Mouse (Mus musculus): ENCODE results near the gene Ackr3. TPM values are rescaled to one million over a fixed set of nuclear protein-coding genes. Genes with fewer than 3 reads are reported as not detected.
A peak's percentile ranks its signal among the peaks of the same experiment; 100 is the strongest.

Gene Ackr3
- polyA plus RNA-seq, 1 experiment from 2014 or later, result 22.2 TPM

DNA sequence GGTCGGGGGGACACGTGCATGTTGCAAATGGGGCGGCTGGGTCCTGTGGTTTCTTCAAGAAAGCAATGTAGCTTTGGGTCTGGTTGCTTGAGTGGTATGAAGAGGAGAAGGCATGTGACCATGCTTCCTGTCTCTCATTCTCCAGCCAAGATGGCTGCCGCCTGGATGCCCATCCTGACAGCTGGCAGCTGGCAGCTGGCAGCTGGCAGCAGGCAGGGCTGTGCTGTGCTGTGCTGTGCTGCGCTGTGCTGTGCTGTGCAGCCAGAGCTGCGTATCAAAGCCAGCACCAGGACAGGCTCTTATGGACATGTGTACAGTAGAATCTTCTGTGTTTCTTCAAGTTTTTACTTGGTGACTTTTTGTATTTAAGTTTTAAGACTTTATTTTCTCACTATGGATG lies 11.1 kb downstream of the Ackr3 start:
- no peak overlapping the region for H3K9ac ChIP-seq (ENCODE audit: low read length)
- H3K27me3 ChIP-seq (ENCODE audit: control insufficient read depth, insufficient read depth, low read length), result no peaks in the 10 kb centered on the region
- H3K4me3 ChIP-seq (replicated peaks; ENCODE audit: low read length), result no peak overlapping the region
- no peaks in the 10 kb centered on the region; the same call in 1 of the 2 replicates for H3K4me1 ChIP-seq (ENCODE audit: control insufficient read depth, insufficient read depth, low read length)
- H3K4me2 ChIP-seq (ENCODE audit: low read depth, low read length), result no peak overlapping the region
- no peaks in the 10 kb centered on the region for H3K9me3 ChIP-seq (replicated peaks; ENCODE audit: control insufficient read depth, low read length)
- WGBS, result 80% methylated on average over 6 of the region's 6 CpGs
- peaks cover 9% of the 10 kb centered on the region; the same call in 1 of the 2 replicates for H3K36me3 ChIP-seq (ENCODE audit: control insufficient read depth, insufficient read depth, low read length)
- no peak for ATAC-seq (ENCODE audit: insufficient read depth, low FRiP score)
- H3K27ac ChIP-seq (ENCODE audit: low read length), result no peak overlapping the region

DNA sequence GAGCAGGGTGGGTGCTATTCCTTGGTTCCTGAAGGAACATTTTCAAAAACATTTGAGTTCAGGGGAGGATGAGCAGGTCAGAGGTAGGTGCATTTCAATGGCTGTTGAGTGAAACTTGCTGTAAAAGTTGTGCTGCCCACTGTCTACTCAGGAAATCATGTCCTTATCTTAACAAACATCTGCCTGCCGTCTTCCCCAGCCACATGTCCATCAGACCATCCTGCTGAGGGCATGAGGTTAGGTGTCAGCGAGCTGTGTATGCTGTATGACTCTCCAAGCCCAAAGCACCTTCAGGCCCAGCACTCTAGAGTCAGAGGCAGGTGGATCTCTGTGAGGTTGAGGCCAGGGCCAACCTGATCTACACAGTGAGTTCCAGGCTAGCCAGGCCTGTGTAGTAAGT lies 12.1 kb downstream of the Ackr3 start:
- 52% methylated on average over 2 of the region's 2 CpGs for WGBS
- ATAC-seq (ENCODE audit: insufficient read depth, low FRiP score), result no peak
- no peaks in the 10 kb centered on the region for H3K27me3 ChIP-seq (ENCODE audit: control insufficient read depth, insufficient read depth, low read length)

DNA sequence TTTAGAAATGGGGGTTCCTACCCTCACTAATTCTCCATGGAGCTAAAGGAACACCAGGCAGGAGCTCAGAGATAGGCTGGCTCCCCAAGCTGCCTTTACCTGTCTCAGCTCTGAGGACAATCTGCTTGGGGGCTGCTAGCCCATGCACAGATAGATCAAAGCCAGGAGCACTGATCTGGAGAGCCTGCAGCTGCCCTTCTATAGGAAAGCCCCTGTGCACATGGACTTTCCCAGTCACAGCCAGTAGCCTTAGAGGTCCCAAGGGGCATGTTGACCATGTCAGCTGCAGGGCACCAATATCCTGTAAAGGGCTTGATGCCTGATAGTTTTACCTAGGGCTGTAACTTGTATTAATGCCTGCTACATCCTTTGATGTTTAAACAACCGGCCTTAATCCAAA lies 12.6 kb downstream of the Ackr3 start:
- no peak for ATAC-seq (ENCODE audit: insufficient read depth, low FRiP score)
- WGBS, result 52% methylated on average over 1 of the region's 1 CpGs
- Histone ChIP-seq H3K27me3 (ENCODE audit: control insufficient read depth, insufficient read depth, low read length) (no peaks in the 10 kb centered on the region), H3K9me3 (replicated peaks; ENCODE audit: control insufficient read depth, low read length) (no peaks in the 10 kb centered on the region), H3K4me3 (replicated peaks; ENCODE audit: low read length) (no peak overlapping the region), H3K9ac (ENCODE audit: low read length) (no peak overlapping the region), H3K4me1 (ENCODE audit: control insufficient read depth, insufficient read depth, low read length) (no peaks in the 10 kb centered on the region), H3K36me3 (ENCODE audit: control insufficient read depth, insufficient read depth, low read length) (peaks cover 9% of the 10 kb centered on the region; the same call in 1 of the 2 replicates), H3K4me2 (ENCODE audit: low read depth, low read length) (no peak overlapping the region), H3K27ac (ENCODE audit: low read length) (no peak overlapping the region)

More for the DNA sequence above, 12.1 kb downstream of the Ackr3 start:
- Histone ChIP-seq H3K4me2 (ENCODE audit: low read depth, low read length) (no peak overlapping the region), H3K4me3 (replicated peaks; ENCODE audit: low read length) (no peak overlapping the region), H3K9me3 (replicated peaks; ENCODE audit: control insufficient read depth, low read length) (no peaks in the 10 kb centered on the region), H3K36me3 (ENCODE audit: control insufficient read depth, insufficient read depth, low read length) (peaks cover 9% of the 10 kb centered on the region; the same call in 1 of the 2 replicates), H3K27ac (ENCODE audit: low read length) (no peak overlapping the region), H3K9ac (ENCODE audit: low read length) (no peak overlapping the region), H3K4me1 (ENCODE audit: control insufficient read depth, insufficient read depth, low read length) (no peaks in the 10 kb centered on the region)

DNA sequence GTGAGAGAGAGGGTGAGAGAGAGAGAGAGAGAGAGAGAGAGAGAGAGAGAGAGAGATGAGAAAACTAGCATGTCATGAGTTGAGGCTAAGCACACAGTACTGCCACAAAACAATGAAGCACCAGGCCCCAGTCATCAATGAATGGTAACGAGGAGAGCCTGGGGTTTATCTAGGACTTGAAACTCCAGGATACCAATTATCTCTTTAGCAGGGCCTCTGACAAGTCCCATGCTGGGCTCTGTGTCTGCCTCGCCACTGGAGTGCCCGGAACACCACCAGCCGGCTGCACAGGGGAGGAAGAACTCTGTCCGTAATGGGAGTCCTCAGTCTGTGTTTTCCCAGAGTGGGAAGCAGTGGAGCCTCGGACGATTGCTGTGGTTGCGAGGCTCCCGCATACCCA lies 16.5 kb downstream of the Ackr3 start:
- no peak overlapping the region for H3K4me3 ChIP-seq (replicated peaks; ENCODE audit: low read length)
- no peaks in the 10 kb centered on the region for H3K9me3 ChIP-seq (replicated peaks; ENCODE audit: control insufficient read depth, low read length)
- H3K9ac ChIP-seq (ENCODE audit: low read length), result no peak overlapping the region
- H3K4me2 ChIP-seq (ENCODE audit: low read depth, low read length), result no peak overlapping the region
- no peak overlapping the region for H3K27ac ChIP-seq (ENCODE audit: low read length)
- ATAC-seq (ENCODE audit: insufficient read depth, low FRiP score), result no peak
- H3K4me1 ChIP-seq (ENCODE audit: control insufficient read depth, insufficient read depth, low read length), result peaks cover 3% of the 10 kb centered on the region; the same call in 1 of the 2 replicates
- H3K36me3 ChIP-seq (ENCODE audit: control insufficient read depth, insufficient read depth, low read length), result no peaks in the 10 kb centered on the region
- H3K27me3 ChIP-seq (ENCODE audit: control insufficient read depth, insufficient read depth, low read length), result no peaks in the 10 kb centered on the region
- 41% methylated on average over 9 of the region's 9 CpGs for WGBS

DNA sequence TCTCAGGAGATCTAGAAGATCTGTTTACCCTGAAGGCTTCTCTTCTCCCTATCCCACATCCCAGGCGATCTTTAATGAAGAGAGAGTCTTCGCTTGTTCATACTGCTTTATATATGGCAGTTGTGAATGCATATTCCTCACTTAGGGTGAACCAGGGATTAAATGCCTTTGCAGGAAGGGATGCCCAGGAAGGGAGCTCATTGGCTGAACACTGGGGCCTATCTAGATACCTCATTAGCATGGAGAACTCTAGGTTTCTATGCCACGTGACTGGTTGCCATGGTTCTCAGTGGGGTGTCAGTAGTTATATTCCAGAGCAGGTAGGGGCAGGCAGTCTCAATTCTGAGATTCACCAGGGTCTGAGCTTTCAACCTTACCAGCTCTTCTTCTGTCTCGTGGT lies 17.1 kb downstream of the Ackr3 start:
- no peak for ATAC-seq (ENCODE audit: insufficient read depth, low FRiP score)
- Histone ChIP-seq H3K4me3 (replicated peaks; ENCODE audit: low read length) (no peak overlapping the region), H3K4me2 (ENCODE audit: low read depth, low read length) (no peak overlapping the region), H3K9ac (ENCODE audit: low read length) (no peak overlapping the region), H3K27me3 (ENCODE audit: control insufficient read depth, insufficient read depth, low read length) (no peaks in the 10 kb centered on the region), H3K9me3 (replicated peaks; ENCODE audit: control insufficient read depth, low read length) (no peaks in the 10 kb centered on the region), H3K36me3 (ENCODE audit: control insufficient read depth, insufficient read depth, low read length) (no peaks in the 10 kb centered on the region), H3K27ac (ENCODE audit: low read length) (no peak overlapping the region), H3K4me1 (ENCODE audit: control insufficient read depth, insufficient read depth, low read length) (peaks cover 5% of the 10 kb centered on the region; the same call in 1 of the 2 replicates)
- WGBS, result 84% methylated on average over 4 of the region's 4 CpGs

DNA sequence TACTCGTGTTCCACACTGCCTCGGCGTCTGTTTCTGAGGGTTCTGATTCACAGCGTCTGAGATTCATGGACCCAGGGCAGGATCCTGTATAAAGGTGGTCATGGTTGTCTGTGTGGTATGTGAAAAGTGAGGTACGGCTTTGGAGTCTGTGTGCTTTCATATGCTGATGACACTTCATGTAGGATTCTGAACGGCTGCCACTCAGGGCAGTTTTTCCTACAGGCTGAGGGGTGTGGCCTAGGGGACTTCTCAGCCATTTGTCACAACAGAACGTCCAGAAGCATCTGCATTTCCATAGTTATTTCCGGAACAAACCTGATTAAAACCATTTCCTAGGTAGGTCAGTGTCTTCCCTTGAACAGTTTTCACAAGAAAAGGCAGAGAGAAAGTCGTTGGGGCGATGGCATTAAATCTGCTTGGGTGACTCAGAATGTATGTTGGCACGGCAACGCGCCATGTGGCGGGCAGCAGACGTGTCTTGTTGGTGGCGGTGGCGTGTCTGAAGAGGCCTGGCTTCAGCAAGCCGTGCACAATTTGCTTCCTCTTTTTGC lies 18.1 kb downstream of the Ackr3 start:
- ATAC-seq (ENCODE audit: insufficient read depth, low FRiP score), result no peak
- no peaks in the 10 kb centered on the region for H3K36me3 ChIP-seq (ENCODE audit: control insufficient read depth, insufficient read depth, low read length)
- H3K4me3 ChIP-seq (replicated peaks; ENCODE audit: low read length), result no peak overlapping the region
- H3K9me3 ChIP-seq (replicated peaks; ENCODE audit: control insufficient read depth, low read length), result no peaks in the 10 kb centered on the region
- peaks cover 5% of the 10 kb centered on the region; the same call in 1 of the 2 replicates for H3K4me1 ChIP-seq (ENCODE audit: control insufficient read depth, insufficient read depth, low read length)
- H3K27ac ChIP-seq (ENCODE audit: low read length), result no peak overlapping the region
- no peak overlapping the region for H3K4me2 ChIP-seq (ENCODE audit: low read depth, low read length)
- H3K27me3 ChIP-seq (ENCODE audit: control insufficient read depth, insufficient read depth, low read length), result no peaks in the 10 kb centered on the region
- no peak overlapping the region for H3K9ac ChIP-seq (ENCODE audit: low read length)
- 73% methylated on average over 18 of the region's 18 CpGs for WGBS

DNA sequence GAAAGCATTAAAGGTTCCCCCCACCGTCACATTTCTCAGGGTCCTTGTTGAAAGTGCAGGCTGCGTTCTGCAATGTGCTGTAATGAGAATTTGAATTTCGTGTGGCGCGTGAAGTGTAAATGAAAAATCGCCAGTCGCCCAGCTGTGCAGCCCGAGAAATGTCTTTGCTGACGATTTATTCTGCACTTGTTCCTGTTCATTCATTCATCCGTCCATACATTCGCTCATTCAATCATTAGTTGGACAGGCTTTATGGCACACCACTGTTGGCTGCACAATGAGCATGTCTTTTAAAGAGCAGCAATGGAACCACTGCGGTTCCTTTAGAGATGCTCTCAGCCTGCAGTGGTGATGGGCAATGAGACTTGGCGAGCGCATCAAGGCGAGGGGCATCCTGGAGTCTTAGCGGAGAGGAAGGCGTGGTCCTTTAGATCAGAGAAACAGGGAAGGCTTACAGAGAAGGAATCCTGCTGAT lies 18.7 kb downstream of the Ackr3 start:
- H3K9me3 ChIP-seq (replicated peaks; ENCODE audit: control insufficient read depth, low read length), result no peaks in the 10 kb centered on the region
- H3K27ac ChIP-seq (ENCODE audit: low read length), result no peak overlapping the region
- H3K36me3 ChIP-seq (ENCODE audit: control insufficient read depth, insufficient read depth, low read length), result no peaks in the 10 kb centered on the region
- WGBS, result 79% methylated on average over 17 of the region's 17 CpGs
- peaks cover 8% of the 10 kb centered on the region; the same call in 1 of the 2 replicates for H3K4me1 ChIP-seq (ENCODE audit: control insufficient read depth, insufficient read depth, low read length)
- no peak overlapping the region for H3K4me3 ChIP-seq (replicated peaks; ENCODE audit: low read length)
- ATAC-seq (ENCODE audit: insufficient read depth, low FRiP score), result no peak
- no peaks in the 10 kb centered on the region for H3K27me3 ChIP-seq (ENCODE audit: control insufficient read depth, insufficient read depth, low read length)
- no peak overlapping the region for H3K4me2 ChIP-seq (ENCODE audit: low read depth, low read length)
- no peak overlapping the region for H3K9ac ChIP-seq (ENCODE audit: low read length)

DNA sequence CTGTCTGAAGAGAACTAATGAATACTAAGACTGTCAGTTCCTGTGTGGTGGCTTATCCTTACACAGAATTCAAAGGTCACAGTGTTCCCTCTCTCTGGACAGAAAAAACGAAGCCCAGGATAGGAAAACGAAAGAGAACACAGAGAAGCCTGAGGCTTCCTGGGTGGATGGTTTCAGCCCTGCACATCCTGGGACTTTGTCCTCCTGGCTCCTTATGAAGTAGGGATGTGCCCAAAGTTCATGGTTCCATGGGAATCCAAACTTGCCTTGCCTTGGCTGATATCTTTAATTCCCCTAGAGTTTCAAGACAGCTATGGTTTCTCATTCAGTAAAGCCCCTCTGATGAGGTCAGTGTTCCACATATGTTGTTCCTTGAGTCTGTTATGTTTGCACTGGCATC lies 19.2 kb downstream of the Ackr3 start:
- H3K4me2 ChIP-seq (ENCODE audit: low read depth, low read length), result no peak overlapping the region
- no peak overlapping the region for H3K4me3 ChIP-seq (replicated peaks; ENCODE audit: low read length)
- WGBS, result 68% methylated on average over 2 of the region's 2 CpGs
- no peak overlapping the region for H3K9ac ChIP-seq (ENCODE audit: low read length)
- no peak overlapping the region for H3K27ac ChIP-seq (ENCODE audit: low read length)
- H3K27me3 ChIP-seq (ENCODE audit: control insufficient read depth, insufficient read depth, low read length), result no peaks in the 10 kb centered on the region
- peaks cover 13% of the 10 kb centered on the region; the same call in 1 of the 2 replicates for H3K4me1 ChIP-seq (ENCODE audit: control insufficient read depth, insufficient read depth, low read length)
- no peaks in the 10 kb centered on the region for H3K9me3 ChIP-seq (replicated peaks; ENCODE audit: control insufficient read depth, low read length)
- no peaks in the 10 kb centered on the region for H3K36me3 ChIP-seq (ENCODE audit: control insufficient read depth, insufficient read depth, low read length)
- no peak for ATAC-seq (ENCODE audit: insufficient read depth, low FRiP score)

DNA sequence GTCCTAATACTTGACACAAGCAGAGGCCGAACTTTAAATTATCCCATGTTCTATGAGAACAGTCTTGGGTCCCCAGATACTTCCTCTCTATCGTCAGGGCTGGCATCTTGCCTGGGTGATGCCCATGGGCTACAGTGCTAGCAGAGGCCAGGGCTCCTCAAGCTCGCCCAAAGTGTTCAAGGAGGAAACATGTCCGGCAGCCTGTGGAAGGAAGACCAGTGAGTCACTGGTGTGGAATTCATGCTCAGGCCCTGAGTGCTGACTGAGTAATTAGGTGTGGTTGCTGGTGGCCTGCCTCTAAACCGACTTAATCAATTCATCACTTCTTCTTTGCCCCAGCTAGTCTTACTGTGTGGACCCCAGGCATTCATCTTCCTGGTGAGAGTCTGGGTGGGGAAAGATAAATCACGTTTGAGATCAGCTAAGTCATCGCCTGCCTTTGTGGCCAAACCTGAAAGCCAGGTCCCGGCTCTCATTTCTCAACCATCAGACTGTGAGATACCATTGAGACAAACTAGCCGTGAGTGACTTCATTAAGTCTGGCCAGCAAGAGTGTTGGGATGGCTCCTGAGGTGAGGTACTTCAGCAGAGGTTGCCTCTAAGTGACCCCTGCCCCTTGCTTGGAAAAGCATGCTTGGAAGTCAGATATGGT lies 21.9 kb downstream of the Ackr3 start:
- H3K4me2 ChIP-seq (ENCODE audit: low read depth, low read length), result no peak overlapping the region
- H3K27ac ChIP-seq (ENCODE audit: low read length), result peak overlapping the region; percentile 39; the same call in 1 of the 2 replicates
- peaks cover 18% of the 10 kb centered on the region for H3K4me1 ChIP-seq (ENCODE audit: control insufficient read depth, insufficient read depth, low read length)
- no peaks in the 10 kb centered on the region for H3K9me3 ChIP-seq (replicated peaks; ENCODE audit: control insufficient read depth, low read length)
- 36% methylated on average over 9 of the region's 9 CpGs for WGBS
- no peaks in the 10 kb centered on the region for H3K27me3 ChIP-seq (ENCODE audit: control insufficient read depth, insufficient read depth, low read length)
- ATAC-seq (ENCODE audit: insufficient read depth, low FRiP score), result peak; percentile 78
- H3K36me3 ChIP-seq (ENCODE audit: control insufficient read depth, insufficient read depth, low read length), result no peaks in the 10 kb centered on the region
- no peak overlapping the region for H3K4me3 ChIP-seq (replicated peaks; ENCODE audit: low read length)
- no peak overlapping the region for H3K9ac ChIP-seq (ENCODE audit: low read length)
